Mouse (Mus musculus) embryo, embryonic 10.5 days (tissue): ENCODE data around the gene Alox12e.
"Not testable (repeated sequence)": the region's sequence is repeated elsewhere in the genome, so short reads cannot be mapped to it uniquely, and the experiment has no call there.

Experiments
- DNase-seq: peaks from one replicate; pipeline ENCODE4 v3.0.0-alpha.2; 2015; ENCODE audit warnings: low spot score

Alox12e gene

DNA sequence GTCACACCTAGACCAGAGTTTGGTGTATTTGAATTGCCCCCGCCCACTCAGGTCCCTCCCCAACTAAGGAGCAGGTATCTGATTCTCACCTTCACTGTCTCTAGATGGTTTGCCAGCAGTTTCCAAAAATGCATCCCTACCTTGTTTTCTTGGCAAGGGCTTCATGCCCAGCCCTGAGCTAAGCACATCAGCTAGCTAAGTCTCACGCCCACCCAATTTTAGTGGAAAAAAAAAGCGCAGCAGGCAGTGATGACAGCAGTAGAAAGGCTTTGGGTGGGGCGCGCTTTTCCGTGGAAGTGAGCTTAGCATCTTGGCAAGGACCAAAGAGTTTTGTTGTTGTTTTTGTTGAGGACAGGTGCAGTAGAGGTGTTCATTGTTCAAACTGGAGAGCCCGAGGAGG is at the start of gene Alox12e:
Alox12e (minus strand) TSS at position 101 of the 400 bp plus-strand sequence.
- DNase-seq, result no peak

DNA sequence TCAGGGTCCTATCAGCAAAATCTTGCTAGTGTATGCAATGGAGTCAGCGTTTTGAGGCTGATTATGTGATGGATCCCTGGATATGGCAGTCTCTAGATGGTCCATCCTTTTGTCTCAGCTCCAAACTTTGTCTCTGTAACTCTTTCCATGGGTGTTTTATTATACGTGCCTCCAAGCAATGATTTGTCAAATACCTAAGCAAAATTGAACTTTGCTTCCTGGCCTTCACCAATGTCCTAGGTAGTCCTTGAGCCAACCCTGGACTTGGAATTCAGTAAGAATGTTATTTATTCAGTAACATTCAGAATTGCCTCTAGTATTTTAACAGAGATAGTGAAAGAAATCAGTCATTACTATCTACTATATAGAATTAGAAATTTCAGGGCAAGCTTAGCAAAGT is 46.2 kb upstream of the Alox12e start:
- DNase-seq, result not testable (repeated sequence)

DNA sequence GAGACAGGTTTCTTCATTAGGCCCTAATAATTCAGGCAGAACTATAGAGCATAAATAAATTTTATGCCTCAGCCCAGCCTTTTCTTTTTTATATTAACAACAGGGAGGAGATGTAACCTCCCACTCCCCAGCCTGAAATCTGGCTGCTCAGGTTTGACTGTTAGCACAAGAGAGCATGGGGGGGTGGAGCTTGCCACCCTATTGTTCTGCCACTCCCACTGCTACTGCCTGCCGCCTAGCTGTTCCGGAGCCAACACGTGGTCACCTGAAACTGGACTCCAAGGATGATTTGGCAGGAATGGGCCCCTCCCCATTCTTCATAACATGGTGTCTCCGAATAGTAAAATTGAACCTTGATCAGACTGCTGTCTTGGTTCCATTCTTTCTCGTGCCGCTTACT is 45.3 kb upstream of the Alox12e start:
- DNase-seq, result not testable (repeated sequence)

DNA sequence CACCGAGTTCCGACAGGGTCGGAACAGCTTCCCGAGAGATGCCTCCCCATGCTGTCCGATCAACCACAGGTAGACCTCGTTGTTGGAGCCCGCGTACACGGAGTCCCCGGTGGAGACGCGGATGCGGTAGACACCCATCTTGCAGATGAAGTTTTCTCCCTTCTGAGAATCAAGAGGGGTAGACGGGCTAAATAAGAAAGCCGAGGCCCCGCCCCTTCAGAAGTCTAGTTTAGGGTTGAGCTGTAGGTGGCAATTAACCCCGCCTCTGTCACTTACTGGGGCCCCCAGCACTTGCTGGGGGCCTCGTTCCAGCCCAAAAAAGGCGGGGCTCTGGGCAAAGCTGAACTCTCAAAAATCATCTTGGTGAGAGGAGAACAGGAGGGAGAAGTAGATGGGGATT is 29.4 kb upstream of the Alox12e start, which contains the start of gene Alox15:
Alox15 (minus strand) TSS at position 164 of the 400 bp plus-strand sequence.
- DNase-seq, result peak; percentile 26

DNA sequence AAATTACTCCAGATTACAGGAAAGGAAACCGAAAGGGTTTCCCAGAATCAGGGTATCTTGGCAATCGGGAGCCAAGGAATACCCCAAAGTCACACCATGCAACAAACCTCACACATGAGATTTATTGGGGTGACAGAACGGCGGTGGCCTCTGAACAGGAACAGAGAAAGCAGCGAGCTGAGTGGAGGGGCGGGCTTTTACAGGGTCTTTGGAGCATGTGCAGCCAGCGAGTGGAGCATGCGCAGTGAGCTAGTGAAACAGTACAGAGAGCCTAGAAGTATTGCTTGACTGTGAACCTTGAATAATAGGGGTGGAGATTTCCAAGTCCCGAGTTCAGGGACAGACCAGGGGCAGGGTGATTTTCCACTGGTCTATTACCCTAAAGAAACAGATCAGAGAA is 26.2 kb upstream of the Alox12e start:
- no peak for DNase-seq

DNA sequence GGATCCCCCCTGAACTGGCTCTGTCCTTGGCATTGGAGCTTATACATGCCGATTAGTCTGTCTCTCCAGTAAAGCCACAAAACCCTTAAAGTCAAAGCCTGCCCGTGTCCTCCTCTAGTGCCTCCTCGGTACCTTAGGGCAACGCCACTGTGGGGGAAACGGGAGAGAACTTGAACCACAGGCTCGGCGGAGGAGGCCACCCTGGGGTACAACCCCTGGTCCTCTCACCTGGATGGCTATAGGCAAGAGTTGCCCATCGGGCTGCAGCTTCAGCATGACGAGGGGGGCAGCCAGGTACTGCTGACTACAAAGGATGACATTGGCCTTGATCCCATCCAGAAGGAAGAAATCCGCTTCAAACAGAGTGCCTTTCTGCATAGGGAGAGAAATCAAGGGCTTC is 25.4 kb upstream of the Alox12e start:
- DNase-seq, result no peak

DNA sequence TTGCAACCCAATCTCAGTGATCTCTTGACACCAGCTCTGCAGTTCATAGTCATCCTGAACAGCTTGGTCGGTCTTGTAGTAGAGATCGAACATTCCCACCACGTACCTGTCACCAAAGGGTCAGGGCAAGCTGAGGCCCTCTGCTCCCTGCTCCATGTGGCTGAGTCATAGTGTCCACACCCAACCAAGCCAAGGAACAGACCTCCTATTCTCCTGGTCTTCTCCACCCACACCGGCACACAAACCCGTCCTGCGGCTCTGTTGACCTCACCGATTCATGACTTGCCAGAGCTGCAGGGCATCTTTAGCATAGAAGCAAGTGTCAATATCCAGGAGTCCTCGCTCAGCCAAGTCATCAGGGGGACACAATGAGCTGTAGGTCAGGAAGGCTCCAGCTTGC is 23.1 kb upstream of the Alox12e start:
- no peak for DNase-seq

DNA sequence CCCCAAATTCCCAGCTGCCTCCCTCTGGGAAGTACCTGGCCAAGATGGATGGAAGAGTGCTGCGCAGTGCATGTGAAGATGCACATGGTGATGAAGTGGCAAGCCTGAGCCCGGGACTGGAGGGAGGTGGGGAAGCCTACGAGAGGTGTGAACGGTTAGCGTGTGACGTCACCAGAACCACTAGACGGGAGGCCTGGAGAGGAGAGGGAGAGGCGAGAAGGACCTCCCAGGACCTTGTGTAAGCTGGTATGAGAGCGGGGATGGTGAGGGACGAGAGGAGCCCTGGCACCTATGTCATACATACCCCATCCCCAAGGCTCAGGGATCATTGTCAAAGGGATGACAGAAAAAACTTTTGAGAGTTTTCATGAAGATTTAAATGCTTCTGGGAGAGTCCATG is 22.6 kb upstream of the Alox12e start:
- no peak for DNase-seq

DNA sequence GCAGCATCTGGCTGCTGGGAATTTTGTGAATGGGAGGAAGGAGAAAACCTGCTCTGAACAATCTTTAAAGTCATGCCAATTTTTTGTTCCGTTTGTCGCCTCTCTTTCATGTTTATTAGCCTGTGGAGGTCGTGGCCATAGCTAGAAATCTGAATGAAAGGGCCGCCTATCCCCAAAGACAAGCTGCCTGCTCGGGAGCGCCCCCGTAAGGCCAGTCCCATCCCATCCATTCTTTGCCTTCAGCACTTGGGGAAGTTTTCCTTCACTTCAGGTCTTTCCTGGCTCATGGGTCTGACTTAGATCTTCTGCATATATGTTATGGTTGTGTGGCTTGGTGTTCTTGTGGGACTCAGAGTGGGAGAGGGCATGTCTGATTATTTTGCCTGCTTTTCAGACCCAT is 17.1 kb upstream of the Alox12e start:
- DNase-seq, result no peak

DNA sequence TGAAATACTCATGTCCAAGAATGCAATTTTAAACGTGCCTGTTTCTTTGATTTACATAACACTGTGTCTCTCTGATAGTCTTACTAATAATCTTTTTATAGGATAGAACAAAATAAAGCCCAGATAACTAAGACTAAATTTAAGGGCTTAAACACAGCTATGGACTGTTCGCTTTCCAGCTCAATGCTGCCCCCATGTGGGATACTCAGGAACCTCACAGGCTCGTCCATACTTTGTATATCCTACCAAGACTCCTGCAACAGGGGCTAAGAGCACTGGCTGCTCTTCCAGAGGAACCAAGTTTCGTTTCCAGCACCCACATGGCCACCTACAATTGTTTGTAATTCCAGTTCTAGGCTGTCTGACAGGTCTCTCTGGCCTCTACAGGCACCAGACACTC is 12.0 kb upstream of the Alox12e start:
- DNase-seq, result peak; percentile 69

DNA sequence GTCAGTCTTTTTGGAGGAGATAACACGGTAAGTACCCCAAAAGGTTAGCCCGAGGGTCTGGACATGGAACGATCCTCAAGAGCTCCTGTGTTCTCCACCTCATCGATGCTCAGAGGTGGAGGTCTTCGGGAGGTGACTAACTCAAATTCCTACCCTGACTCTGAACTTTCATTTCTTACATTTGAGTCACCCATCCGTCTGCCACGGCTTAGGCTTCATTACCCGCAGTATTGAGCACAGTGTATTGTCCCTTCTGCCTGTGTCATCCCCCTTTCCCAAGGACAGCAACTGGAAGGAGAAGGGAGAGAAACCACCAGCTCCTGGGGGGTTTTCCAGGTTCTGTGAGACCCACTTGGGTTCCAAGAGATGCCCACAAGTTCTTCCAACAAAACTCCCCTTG is 2.3 kb upstream of the Alox12e start:
- DNase-seq, result no peak

DNA sequence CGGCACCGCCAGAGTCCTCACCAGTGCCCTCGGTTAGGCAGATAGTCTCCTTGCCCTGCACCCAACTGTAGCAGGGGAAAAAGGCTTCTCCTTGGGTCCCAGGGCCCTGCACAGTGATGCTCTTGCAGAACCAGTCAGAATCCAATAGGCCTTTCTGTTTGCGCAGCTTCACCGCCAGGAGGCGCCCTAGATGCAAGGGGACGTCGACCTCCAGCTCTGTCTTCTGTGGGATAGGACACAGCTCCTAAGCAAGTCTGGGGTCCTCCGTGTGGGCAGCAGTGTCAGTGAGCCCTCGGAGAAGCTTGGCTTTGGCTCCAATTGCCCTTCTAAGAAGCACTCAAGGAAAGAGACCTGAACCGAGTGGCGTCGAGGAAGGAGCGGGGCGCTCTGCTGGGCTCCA is 764 bp downstream of the Alox12e start:
- DNase-seq, result peak; percentile 75

DNA sequence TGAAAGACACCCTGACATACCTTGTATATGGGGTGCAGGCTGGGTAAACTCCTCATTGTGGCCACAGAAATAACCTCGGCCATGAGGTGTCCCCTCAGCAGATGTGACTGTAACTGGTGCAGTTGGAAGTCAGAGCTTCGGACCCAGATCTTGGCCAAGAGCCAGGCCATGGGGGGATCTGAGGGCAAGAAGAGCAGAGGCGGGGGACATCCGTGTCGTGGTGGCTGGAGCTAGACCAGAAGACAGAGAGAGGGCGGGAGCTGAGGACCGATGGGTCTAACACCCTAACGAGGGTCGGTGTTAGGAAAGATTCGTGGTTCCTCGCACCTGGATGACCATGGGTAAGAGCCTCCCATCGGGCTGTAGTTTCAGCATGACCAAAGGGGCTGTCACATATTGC is 2.8 kb downstream of the Alox12e start:
- DNase-seq, result no peak

DNA sequence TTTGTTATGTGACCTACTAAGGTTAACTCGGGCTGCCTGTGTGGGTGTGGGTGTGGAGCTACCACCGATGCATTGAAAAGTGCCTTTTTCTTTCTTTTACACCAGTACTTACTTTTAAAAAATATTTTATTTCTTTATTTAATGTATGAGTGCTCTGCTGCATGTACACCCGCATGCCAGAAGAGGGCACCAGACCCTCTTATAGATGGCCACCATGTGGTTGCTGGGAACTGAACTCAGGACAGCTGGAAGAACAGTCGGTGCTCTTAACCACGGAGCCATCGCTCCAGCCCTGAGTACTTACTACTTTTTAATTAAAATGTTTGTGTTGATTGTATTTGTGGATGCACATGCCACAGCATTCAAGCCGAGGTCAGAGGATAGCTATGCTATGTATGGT is 8.6 kb downstream of the Alox12e start:
- DNase-seq, result peak; percentile 53

DNA sequence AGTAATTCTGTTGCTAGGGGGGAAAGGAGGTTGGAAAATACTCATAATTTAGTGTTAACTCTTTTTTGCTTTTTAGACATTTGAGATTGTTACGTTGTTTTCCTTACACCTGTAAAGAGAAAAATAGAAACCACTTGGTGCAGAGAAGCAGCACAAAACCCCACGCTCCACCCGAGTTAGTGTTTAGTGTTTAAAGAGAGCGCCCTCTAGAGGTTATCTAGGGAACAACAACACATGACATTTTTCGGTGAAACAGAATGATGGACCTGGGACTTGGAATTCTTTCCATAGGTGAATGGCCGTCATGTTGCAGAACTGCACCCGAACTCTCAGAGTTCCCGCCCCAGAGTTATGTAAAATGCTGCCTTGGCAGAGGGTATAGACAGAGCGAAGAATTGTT is 13.1 kb downstream of the Alox12e start:
- DNase-seq, result peak; percentile 79

DNA sequence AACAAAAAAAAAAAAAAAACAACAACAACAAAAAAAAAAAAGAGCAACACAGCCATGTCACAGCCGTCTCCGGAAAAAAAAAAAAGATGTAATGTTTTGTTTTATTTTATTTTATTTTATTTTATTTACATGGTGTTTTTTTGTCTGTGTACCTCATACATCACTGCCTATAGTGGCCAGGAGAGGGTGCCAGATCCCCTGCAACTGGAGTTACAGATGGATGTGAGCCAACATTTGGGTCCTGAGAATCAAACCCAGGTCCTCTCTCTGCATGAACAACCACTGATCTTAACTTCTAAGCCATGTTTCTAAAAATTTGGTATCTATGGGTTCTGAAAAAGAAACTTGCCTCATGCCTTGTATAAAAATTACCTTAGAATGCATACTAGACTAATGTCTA is 14.1 kb downstream of the Alox12e start:
- no peak for DNase-seq

DNA sequence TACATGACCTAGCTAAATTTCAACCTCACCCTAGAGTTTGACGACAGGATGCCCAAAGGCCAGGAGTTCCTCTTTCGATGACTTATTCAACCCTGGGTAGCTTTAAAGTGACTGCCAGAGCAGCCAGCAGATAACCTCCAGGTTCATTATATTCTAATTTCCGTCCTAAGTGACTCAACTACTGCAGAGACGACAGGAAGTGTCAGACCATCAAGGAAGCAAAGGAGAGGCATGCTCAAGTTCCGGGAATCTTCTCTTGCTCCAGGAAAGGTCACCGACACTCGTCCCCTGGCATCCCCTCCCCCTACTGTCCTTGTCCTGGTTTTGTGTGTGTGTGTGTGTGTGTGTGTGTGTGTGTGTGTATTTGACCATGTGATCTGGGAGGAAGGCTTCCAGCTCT is 16.3 kb downstream of the Alox12e start:
- no peak for DNase-seq

DNA sequence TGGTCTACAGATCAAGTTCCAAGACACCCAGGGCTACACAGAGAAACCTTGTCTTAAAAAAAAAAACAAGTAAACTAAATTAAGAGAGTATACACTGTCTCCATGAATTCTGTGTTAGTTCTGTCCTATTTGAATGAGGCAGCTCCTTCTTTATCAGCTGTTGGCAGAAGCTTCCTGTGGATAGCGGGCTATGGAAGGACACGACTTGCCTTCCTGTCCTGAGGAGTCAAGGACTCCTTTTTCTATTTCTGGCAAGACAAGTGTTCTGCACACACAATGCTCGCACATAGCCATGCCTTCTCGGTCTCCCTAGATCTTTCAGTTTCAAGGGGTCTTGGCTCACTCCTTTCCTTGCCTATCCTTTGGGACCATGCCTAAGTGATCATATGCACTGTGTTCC is 20.1 kb downstream of the Alox12e start:
- DNase-seq, result no peak

DNA sequence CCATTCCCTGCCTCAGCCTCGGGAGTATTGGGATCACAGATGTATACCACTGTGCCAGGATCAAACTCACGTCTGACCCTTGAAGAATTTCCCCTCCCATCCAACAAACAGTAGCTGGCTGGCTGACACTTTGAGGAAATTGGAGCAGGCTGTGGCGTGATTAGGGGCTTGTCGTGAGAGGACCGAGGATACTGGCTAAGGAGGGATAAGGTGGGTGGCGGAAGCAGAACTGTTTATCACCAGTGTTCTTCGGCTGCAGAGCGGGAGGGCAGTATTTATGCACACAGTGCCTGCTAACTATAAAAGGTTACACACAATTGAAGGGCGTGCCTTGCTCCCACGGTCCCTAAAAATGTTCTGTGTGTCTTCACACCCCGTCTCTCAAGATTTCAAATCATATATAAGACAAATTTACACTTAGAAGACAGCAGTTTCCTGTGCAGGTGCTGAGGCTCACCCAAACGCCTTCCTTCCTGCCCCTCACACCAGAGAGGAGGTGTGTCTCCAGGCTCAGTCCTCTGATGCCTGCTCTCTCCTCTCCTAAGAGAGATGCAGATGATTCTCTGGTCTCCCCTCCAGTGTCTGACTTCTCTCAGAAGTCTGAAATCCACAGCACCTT is 24.5 kb downstream of the Alox12e start:
- DNase-seq, result no peak

DNA sequence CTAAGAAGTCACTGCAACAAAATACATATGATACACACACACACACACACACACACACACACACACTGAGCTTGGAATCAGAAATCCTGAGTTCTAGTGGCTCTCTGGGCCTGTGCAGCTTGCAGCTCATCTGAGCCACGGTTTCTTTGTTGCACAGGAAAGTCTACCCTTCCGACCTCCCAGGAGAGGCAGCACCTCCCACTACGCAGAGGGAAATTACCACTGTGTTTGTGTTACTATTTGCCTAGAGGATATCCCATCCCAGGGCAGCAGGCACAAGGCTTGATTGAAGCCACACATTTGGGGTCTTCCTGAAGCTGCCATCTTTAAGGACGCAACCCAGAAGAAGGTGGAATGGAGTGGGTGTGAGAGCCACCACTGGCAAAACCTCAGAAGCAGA is 25.0 kb downstream of the Alox12e start:
- DNase-seq, result no peak

DNA sequence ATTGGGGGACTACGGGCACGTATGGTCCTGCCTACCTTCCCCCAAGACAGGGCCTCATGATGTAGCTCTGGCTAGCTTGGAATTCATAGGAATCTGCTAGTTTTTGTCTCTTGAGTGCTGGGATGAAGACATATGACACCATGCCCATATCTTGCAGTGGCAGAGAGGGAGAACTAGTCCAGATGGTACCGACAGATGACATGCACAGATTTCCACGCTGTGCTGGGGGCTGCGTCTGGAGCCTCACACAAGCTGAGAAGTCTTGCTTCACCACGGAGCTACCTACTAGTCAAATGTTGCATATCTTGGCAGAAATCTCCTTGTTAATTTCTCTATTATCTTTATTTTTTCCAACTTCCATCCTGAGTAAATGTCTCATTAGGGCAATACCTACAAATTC is 28.5 kb downstream of the Alox12e start:
- DNase-seq, result no peak

DNA sequence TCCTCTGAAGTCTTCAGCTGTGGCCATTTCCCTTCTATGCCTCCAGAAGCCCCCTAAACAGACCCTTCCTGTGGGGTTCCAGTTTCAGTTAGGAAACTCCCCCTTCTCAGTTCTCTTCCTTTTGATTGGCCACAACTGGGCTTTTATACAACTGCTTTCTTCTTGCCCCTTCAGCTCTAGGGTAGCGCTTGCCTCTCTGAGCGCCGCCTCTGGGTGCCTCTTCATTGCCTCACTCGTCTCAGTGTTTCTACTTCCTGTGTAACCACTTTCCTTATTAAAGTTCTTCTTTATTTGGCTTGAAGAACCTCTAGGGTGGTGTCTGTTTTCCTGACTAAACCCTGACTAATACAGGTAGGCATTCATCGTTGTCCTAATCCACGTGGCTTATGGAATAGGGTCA is 31.2 kb downstream of the Alox12e start:
- no peak for DNase-seq

DNA sequence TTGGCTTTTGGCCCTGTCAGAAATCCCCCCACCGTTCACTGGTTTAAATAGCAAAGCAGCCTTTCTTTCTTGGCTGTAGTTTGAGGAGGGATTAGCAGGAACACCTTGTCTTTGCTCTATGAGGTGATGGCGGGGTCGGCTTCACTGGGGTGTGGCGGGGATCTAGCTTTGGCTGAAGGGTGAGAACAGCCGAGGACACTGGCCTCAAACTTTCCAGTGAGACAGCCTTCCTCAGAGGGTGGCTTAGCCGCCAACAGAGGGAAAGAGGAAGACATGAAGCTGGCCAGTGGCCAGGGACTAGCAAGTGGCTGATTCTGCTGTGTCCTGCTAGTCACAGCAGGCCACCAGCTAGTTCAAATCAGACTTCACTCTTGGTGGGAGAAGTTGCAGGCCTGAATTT is 33.2 kb downstream of the Alox12e start:
- DNase-seq, result no peak

DNA sequence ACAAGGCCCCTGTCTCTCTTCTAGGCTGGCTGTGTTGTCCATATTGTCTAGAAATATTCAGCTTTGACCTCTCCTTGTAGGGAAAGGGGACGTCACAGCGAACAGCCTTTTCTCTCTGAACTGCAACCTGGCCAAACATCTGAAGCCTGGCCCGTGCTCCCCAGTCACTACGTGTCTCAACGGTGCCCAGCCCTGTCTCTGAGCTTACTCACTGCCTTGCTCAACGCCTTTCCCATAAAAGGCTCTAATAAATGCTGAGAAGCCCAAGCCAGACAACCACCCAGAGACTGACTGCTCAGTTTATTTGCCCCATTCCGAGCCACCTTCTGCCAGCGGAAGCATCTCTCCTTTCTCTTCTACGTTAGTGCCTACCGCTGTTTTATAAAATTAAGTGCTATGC is 34.3 kb downstream of the Alox12e start:
- no peak for DNase-seq

DNA sequence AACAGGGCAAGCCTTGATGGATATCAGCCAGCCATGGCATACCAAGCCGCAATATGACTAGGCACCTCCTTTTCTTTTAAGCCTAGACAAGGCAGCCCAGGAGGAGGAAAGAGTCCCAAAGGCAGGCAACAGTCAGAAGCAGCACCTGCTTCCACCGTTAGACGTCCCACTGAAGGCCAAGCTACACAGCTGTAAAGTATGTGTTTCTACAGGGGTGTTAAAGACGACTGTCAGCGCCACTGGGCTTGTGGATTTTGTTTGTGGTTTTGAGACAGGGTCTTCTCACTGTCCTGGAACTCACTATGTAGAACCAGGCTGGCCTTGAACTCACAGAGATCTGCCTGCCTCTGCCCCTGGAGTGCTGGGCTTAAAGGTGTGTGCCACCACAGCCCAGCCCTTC is 36.7 kb downstream of the Alox12e start:
- DNase-seq, result no peak
